Mouse (Mus musculus): ENCODE measurements around the gene Klk11. TPM values are rescaled to one million over a fixed set of nuclear protein-coding genes. Genes with fewer than 3 reads are reported as not detected.
A peak's percentile ranks its signal among the peaks of the same experiment; 100 is the strongest.

Klk11 gene
- polyA plus RNA-seq, 1 experiment from 2014 or later = not detected

- Histone ChIP-seq H3K36me3 (replicated peaks; ENCODE audit: insufficient read depth, low read length) (no peaks in the 10 kb centered on the region), H3K9me3 (ENCODE audit: low read length) (no peaks in the 10 kb centered on the region), H3K27ac (ENCODE audit: low read depth) (no peak overlapping the region), H3K9ac (replicated peaks) (no peak overlapping the region), H3K27me3 (ENCODE audit: insufficient read depth, low read length) (peaks cover 5% of the 10 kb centered on the region; the same call in 1 of the 2 replicates), H3K4me3 (ENCODE audit: low read depth, low read length) (no peak overlapping the region), H3K4me1 (ENCODE audit: insufficient read depth) (no peaks in the 10 kb centered on the region), H3K4me2 (ENCODE audit: low read depth, low read length) (no peak overlapping the region)
- WGBS (ENCODE audit: insufficient replicate concordance) = 69% methylated on average over 3 of the region's 3 CpGs
- TF ChIP-seq CTCF (IDR thresholded peaks at IDR 0.05; ENCODE audit: low read depth) = no peak
- TF ChIP-seq EP300 (IDR thresholded peaks at IDR 0.05; ENCODE audit: low read depth) = no peak
- DNase-seq (no peak), ATAC-seq (no peak)
Observed at GRCm38 (mm10) chr7:43788096-43788495, 13.7 kb downstream of the Klk11 start.

- Histone ChIP-seq H3K4me3 (ENCODE audit: low read depth, low read length) (no peak overlapping the region), H3K4me2 (ENCODE audit: low read depth, low read length) (no peak overlapping the region), H3K36me3 (replicated peaks; ENCODE audit: insufficient read depth, low read length) (no peaks in the 10 kb centered on the region), H3K9me3 (ENCODE audit: low read length) (no peaks in the 10 kb centered on the region), H3K27me3 (ENCODE audit: insufficient read depth, low read length) (no peaks in the 10 kb centered on the region), H3K9ac (replicated peaks) (no peak overlapping the region), H3K27ac (ENCODE audit: low read depth) (no peak overlapping the region), H3K4me1 (ENCODE audit: insufficient read depth) (no peaks in the 10 kb centered on the region)
- TF ChIP-seq EP300 (IDR thresholded peaks at IDR 0.05; ENCODE audit: low read depth) (no peak), CTCF (IDR thresholded peaks at IDR 0.05; ENCODE audit: low read depth) (0 out of 2 replicates have a peak, but pooled peaks have one; percentile 2)
- ATAC-seq (no peak), DNase-seq (no peak)
- 55% methylated on average over 2 of the region's 2 CpGs for WGBS (ENCODE audit: insufficient replicate concordance)
Observed at GRCm38 (mm10) chr7:43789295-43789694, 14.9 kb downstream of the Klk11 start.

GRCm38 (mm10) chr7:43791591-43791990 lies 17.2 kb downstream of the Klk11 start, which contains the start of gene Klk9:
Klk9 (plus strand) TSS chr7:43791891.
- Histone ChIP-seq H3K36me3 (replicated peaks; ENCODE audit: insufficient read depth, low read length) (no peaks in the 10 kb centered on the region), H3K9ac (replicated peaks) (no peak within 1 kb of the TSS), H3K27me3 (ENCODE audit: insufficient read depth, low read length) (peaks cover 8% of the 10 kb centered on the region), H3K4me3 (ENCODE audit: low read depth, low read length) (no peak within 1 kb of the TSS), H3K9me3 (ENCODE audit: low read length) (no peaks in the 10 kb centered on the region), H3K4me2 (ENCODE audit: low read depth, low read length) (no peak within 1 kb of the TSS), H3K4me1 (ENCODE audit: insufficient read depth) (peaks cover 3% of the 10 kb centered on the region), H3K27ac (ENCODE audit: low read depth) (no peak within 1 kb of the TSS)
- no peak for TF ChIP-seq EP300 (IDR thresholded peaks at IDR 0.05; ENCODE audit: low read depth)
- no peak for TF ChIP-seq CTCF (IDR thresholded peaks at IDR 0.05; ENCODE audit: low read depth)
- no peak for ATAC-seq
- 58% methylated on average over 7 of the region's 7 CpGs for WGBS (ENCODE audit: insufficient replicate concordance)
- DNase-seq = no peak

GRCm38 (mm10) chr7:43796355-43796754 lies 22.0 kb downstream of the Klk11 start:
- Histone ChIP-seq H3K27ac (ENCODE audit: low read depth) (no peak overlapping the region), H3K9me3 (ENCODE audit: low read length) (no peaks in the 10 kb centered on the region), H3K27me3 (ENCODE audit: insufficient read depth, low read length) (peaks cover 21% of the 10 kb centered on the region), H3K9ac (replicated peaks) (no peak overlapping the region), H3K36me3 (replicated peaks; ENCODE audit: insufficient read depth, low read length) (no peaks in the 10 kb centered on the region), H3K4me1 (ENCODE audit: insufficient read depth) (peaks cover 10% of the 10 kb centered on the region), H3K4me2 (ENCODE audit: low read depth, low read length) (peak overlapping the region; percentile 75; the same call in 1 of the 2 replicates), H3K4me3 (ENCODE audit: low read depth, low read length) (peak overlapping the region; percentile 39; the same call in 1 of the 2 replicates)
- WGBS (ENCODE audit: insufficient replicate concordance) = 11% methylated on average over 8 of the region's 8 CpGs
- TF ChIP-seq EP300 (IDR thresholded peaks at IDR 0.05; ENCODE audit: low read depth) = no peak
- TF ChIP-seq CTCF (IDR thresholded peaks at IDR 0.05; ENCODE audit: low read depth) = no peak
- no peak for ATAC-seq
- DNase-seq = no peak

GRCm38 (mm10) chr7:43797333-43797769 lies 22.9 kb downstream of the Klk11 start, which contains the start of gene Klk8:
Klk8 (plus strand) TSS chr7:43797577.
- H3K9ac ChIP-seq (replicated peaks) = no peak within 1 kb of the TSS
- H3K9me3 ChIP-seq (ENCODE audit: low read length) = no peaks in the 10 kb centered on the region
- no peaks in the 10 kb centered on the region for H3K36me3 ChIP-seq (replicated peaks; ENCODE audit: insufficient read depth, low read length)
- TF ChIP-seq EP300 (IDR thresholded peaks at IDR 0.05; ENCODE audit: low read depth) (no peak), CTCF (IDR thresholded peaks at IDR 0.05; ENCODE audit: low read depth) (no peak)
- ATAC-seq (peak; percentile 10; the same call in 1 of the 2 replicates), DNase-seq (peak; percentile 27)
- under 1% methylated on average over 28 of the region's 28 CpGs for WGBS (ENCODE audit: insufficient replicate concordance)
- H3K4me3 ChIP-seq (ENCODE audit: low read depth, low read length) = peak within 1 kb of the TSS; percentile 39
- peaks cover 10% of the 10 kb centered on the region for H3K4me1 ChIP-seq (ENCODE audit: insufficient read depth)
- peaks cover 21% of the 10 kb centered on the region for H3K27me3 ChIP-seq (ENCODE audit: insufficient read depth, low read length)
- peak within 1 kb of the TSS; percentile 75 for H3K4me2 ChIP-seq (ENCODE audit: low read depth, low read length)
- H3K27ac ChIP-seq (ENCODE audit: low read depth) = no peak within 1 kb of the TSS

- Histone ChIP-seq H3K27me3 (ENCODE audit: insufficient read depth, low read length) (peaks cover 21% of the 10 kb centered on the region), H3K9me3 (ENCODE audit: low read length) (no peaks in the 10 kb centered on the region), H3K27ac (ENCODE audit: low read depth) (no peak overlapping the region), H3K4me2 (ENCODE audit: low read depth, low read length) (peak overlapping the region; percentile 75), H3K36me3 (replicated peaks; ENCODE audit: insufficient read depth, low read length) (no peaks in the 10 kb centered on the region), H3K9ac (replicated peaks) (no peak overlapping the region), H3K4me1 (ENCODE audit: insufficient read depth) (peaks cover 10% of the 10 kb centered on the region), H3K4me3 (ENCODE audit: low read depth, low read length) (peak overlapping the region; percentile 39)
- TF ChIP-seq EP300 (IDR thresholded peaks at IDR 0.05; ENCODE audit: low read depth) (no peak), CTCF (IDR thresholded peaks at IDR 0.05; ENCODE audit: low read depth) (no peak)
- ATAC-seq (no peak), DNase-seq (no peak)
- 12% methylated on average over 13 of the region's 13 CpGs for WGBS (ENCODE audit: insufficient replicate concordance)
Observed at GRCm38 (mm10) chr7:43797844-43798462, 23.5 kb downstream of the Klk11 start.
